Mouse (Mus musculus) heart, embryonic 15.5 days (tissue): ENCODE measurements at regions not wholly inside any gene's neighbourhood (a gene's known extent, or its start where the extent isn't known, plus 50 kb on each side); places are given as distances from the start of the nearest gene placed in this dataset.
A peak's percentile ranks its signal among the peaks of the same experiment; 100 is the strongest.

Source experiments
- ATAC-seq: fragments of 200-750 bp; cut with Nextera tagmentation; replicated peaks from 2 replicates; pipeline ENCODE4 v1.8.0; 2017; ENCODE audit warnings: low read depth, moderate TSS enrichment; ENCODE audit not compliant: insufficient number of reproducible peaks, insufficient read depth, low FRiP score
- H3K27ac ChIP-seq: fragments of 300-500 bp; sonication (generic); 2 replicates; pipeline ENCODE4 v1.5.1; 2015; ENCODE audit warnings: mild to moderate bottlenecking, inconsistent platforms
- H3K27me3 ChIP-seq: fragments of 300-500 bp; sonication (generic); 2 replicates; pipeline ENCODE4 v1.6.1; 2015; ENCODE audit warnings: inconsistent platforms
- H3K36me3 ChIP-seq: fragments of 300-500 bp; sonication (generic); 2 replicates; pipeline ENCODE4 v1.6.1; 2015; ENCODE audit warnings: mild to moderate bottlenecking, inconsistent platforms
- H3K4me1 ChIP-seq: fragments of 300-500 bp; sonication (generic); replicated peaks from 2 replicates; pipeline ENCODE4 v1.6.1; 2015; ENCODE audit warnings: inconsistent platforms
- H3K4me2 ChIP-seq: fragments of 300-500 bp; sonication (generic); 2 replicates; pipeline ENCODE4 v1.6.1; 2015; ENCODE audit warnings: inconsistent platforms, mild to moderate bottlenecking, moderate library complexity
- H3K4me3 ChIP-seq: fragments of 300-500 bp; sonication (generic); 2 replicates; pipeline ENCODE4 v1.5.1; 2015; ENCODE audit warnings: mild to moderate bottlenecking, inconsistent platforms
- H3K9ac ChIP-seq: fragments of 300-500 bp; sonication (generic); 2 replicates; pipeline ENCODE4 v1.6.1; 2015; ENCODE audit warnings: mild to moderate bottlenecking, inconsistent platforms
- H3K9me3 ChIP-seq: fragments of 300-500 bp; sonication (generic); replicated peaks from 2 replicates; pipeline ENCODE4 v1.6.1; 2016; ENCODE audit warnings: inconsistent platforms
- WGBS: fragments of 180-500 bp; shearing (Covaris S2); methylation state at CpG from one replicate; pipeline ENCODE4 v1.1.7; 2015; ENCODE audit warnings: mixed read lengths; 5-methylcytosine and 5-hydroxymethylcytosine counted together

DNA sequence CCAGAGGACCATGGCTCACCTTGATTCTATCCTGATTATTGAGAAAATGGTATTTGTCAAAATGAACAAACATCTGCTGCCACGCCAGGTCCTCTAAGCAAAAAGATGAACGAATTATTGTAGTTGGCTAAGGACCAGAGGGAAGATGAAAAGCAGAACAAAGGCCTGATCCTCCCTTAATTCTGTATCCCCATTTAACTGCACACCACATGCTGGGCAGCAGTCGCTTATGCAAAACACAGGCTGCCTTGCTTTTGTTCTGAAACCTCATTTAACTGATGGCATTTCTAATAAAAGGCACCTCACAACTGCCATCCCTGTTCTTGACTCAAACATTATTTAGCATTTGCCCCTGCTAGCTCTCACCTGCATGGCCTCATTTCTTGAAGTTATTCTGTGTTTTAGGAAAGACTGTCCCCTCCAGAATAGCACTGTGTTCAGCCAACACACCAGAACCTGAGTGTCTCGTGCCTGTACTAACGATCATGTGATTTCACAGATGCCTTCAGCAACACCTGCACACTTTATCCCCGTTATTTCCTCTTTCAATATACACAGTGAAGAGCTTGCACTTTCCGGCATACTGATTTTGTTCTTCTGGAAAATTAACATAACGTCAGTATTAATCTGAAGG, 220.4 kb downstream of the Lipi start:
- Histone ChIP-seq H3K27ac (no peak overlapping the region), H3K4me2 (no peak overlapping the region), H3K9ac (no peak overlapping the region), H3K4me1 (no peaks in the 10 kb centered on the region), H3K9me3 (no peaks in the 10 kb centered on the region), H3K4me3 (no peak overlapping the region), H3K27me3 (no peaks in the 10 kb centered on the region), H3K36me3 (no peaks in the 10 kb centered on the region)
- WGBS = 70% methylated on average over 8 of the region's 8 CpGs
- no peak for ATAC-seq

DNA sequence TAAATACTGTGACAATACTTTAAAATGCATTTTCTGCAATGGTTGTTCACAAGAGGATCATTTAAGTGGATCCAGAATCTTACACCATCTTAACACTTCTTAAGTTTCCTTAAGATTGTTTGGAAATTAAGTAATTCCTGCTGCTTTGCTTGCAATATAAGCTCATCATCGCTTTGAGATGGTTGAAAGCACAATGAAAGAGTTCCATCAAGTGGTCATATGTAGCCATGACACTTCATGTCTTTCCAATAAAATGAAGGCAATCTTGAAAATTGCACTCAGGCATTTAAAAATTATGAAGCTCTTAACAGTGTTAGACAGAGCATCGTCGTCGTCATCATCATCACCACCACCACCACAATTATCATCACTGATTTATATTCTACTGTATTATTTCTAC, 223.8 kb downstream of the Lipi start:
- Histone ChIP-seq H3K4me3 (no peak overlapping the region), H3K36me3 (no peaks in the 10 kb centered on the region), H3K4me2 (no peak overlapping the region), H3K9me3 (no peaks in the 10 kb centered on the region), H3K4me1 (no peaks in the 10 kb centered on the region), H3K27me3 (no peaks in the 10 kb centered on the region), H3K9ac (no peak overlapping the region), H3K27ac (no peak overlapping the region)
- 66% methylated on average over 4 of the region's 4 CpGs for WGBS
- no peak for ATAC-seq

DNA sequence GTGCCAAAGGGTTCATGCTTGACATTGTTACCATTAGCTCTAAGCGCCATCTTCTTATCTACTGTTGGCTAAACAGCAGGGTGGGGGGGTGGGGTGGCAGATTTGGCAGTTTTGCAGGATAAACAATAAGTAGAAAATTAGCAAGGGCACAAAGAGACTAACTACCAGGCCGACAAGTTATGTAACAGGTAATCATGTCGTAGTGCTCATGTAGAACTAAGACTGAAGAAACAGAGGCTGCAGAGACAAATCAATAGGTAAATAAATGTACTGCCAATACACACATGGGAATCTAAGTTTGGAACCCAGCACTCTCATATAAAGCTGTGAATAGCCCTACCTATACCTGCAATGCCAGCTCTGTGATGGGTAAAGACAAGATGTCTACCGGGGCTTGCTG, 225.1 kb downstream of the Lipi start:
- no peaks in the 10 kb centered on the region for H3K4me1 ChIP-seq
- H3K9ac ChIP-seq = no peak overlapping the region
- H3K27me3 ChIP-seq = no peaks in the 10 kb centered on the region
- no peak overlapping the region for H3K4me3 ChIP-seq
- no peaks in the 10 kb centered on the region for H3K36me3 ChIP-seq
- no peak overlapping the region for H3K27ac ChIP-seq
- WGBS = 68% methylated on average over 4 of the region's 4 CpGs
- no peaks in the 10 kb centered on the region for H3K9me3 ChIP-seq
- no peak overlapping the region for H3K4me2 ChIP-seq
- ATAC-seq = no peak

DNA sequence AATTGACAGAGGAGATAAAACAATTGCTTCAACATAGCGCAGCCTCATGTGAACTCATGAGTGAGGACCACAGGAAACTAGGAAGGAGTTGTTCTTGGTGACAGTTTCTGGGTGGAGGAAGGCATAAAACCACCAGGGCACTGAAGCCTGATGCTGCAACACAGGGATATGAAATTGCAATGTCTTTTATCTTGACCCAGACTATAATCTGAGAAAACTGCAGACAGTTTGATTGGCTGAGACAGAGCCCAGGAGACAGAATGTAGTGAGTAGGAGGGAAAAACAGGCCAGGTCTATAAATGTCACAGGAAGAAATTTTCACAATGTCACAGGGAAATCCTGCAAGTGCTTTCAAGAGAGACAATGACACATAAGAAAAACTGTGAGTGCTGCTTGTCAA, 232.5 kb downstream of the Lipi start:
- 82% methylated on average over 1 of the region's 1 CpGs for WGBS
- Histone ChIP-seq H3K9me3 (no peaks in the 10 kb centered on the region), H3K9ac (no peak overlapping the region), H3K27ac (no peak overlapping the region), H3K36me3 (no peaks in the 10 kb centered on the region), H3K4me2 (no peak overlapping the region), H3K4me1 (no peaks in the 10 kb centered on the region), H3K27me3 (no peaks in the 10 kb centered on the region), H3K4me3 (no peak overlapping the region)
- no peak for ATAC-seq

DNA sequence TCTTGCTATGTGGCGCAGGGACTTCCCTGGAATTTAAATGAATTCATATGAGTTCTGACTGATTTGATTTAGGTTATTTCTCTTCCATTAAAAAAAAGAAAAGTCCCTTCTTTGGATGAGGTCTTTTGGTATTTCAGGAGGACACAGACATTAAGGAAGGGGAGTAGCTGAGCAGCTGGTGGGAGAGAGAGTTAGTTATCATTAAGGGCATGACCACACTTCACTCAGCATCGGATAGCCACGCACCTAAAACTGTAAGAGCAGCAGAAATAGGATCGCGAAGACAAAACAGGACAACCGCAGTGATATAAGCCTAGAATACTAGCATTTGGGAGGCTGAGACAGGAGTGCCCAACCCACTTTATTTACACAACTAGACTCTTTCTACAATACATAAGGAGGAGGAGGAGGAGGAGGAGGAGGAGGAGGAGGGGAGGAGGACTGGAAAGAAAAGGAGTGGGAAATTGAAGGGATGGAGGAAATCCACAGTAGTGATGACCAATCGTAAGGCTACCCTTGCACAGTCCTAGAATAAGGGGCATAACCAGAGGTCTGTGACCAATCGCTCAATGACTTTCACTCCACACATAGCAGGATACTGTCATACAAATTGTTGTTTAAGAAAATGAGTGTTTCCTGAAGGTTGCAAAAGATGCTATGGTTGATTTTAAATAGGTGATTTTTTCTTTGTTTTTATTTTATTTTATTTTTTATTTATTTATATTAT, 241.5 kb downstream of the Lipi start:
- no peak overlapping the region for H3K27ac ChIP-seq
- H3K27me3 ChIP-seq = no peaks in the 10 kb centered on the region
- H3K36me3 ChIP-seq = no peaks in the 10 kb centered on the region
- 66% methylated on average over 8 of the region's 8 CpGs for WGBS
- H3K4me2 ChIP-seq = no peak overlapping the region
- no peaks in the 10 kb centered on the region for H3K4me1 ChIP-seq
- no peak for ATAC-seq
- H3K9ac ChIP-seq = no peak overlapping the region
- H3K9me3 ChIP-seq = no peaks in the 10 kb centered on the region
- no peak overlapping the region for H3K4me3 ChIP-seq

DNA sequence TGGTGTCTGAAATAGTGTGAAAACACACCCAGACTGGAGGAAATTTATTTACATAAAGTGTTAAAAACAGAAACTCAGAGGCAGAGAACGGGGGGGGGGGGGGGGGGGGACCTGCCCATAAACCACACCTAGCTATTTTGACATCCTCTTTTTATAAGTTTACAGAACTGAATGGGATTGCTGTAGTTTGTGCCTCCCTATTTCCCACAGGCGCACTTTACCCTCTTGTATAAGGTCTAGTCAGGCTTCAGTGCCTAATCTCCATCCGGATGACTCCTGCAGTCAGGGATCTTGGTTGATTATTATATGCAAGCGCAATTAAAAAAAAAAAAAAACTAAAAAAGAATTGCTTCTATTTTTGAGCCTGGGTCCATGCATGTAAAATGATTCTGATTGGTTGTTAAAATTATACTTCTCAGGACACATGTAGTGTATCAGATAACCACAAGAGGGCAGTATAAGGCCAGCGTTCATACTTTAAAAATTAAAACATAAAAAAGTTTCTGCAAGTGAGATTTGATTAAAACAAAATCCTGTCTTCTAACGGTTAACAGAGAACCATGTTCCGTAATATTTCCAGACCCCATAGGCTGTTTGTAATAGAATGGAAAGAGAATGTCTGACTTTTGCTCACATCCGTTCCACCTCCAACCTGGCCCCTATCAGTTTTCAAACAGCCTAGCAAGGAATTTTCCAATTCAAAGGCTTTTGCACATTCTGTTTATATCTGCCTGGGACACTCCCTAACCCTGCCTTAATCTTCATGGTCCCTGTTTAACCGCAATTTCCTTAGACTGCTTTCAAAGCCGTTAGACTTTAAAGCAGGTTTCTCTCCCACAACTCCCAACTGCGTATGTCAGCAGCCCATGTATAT, 242.6 kb downstream of the Lipi start:
- Histone ChIP-seq H3K4me2 (peak overlapping the region; percentile 24), H3K4me1 (no peaks in the 10 kb centered on the region), H3K27me3 (no peaks in the 10 kb centered on the region), H3K36me3 (no peaks in the 10 kb centered on the region), H3K9me3 (no peaks in the 10 kb centered on the region), H3K9ac (no peak overlapping the region), H3K4me3 (no peak overlapping the region), H3K27ac (no peak overlapping the region)
- ATAC-seq = no peak
- 43% methylated on average over 11 of the region's 11 CpGs for WGBS

DNA sequence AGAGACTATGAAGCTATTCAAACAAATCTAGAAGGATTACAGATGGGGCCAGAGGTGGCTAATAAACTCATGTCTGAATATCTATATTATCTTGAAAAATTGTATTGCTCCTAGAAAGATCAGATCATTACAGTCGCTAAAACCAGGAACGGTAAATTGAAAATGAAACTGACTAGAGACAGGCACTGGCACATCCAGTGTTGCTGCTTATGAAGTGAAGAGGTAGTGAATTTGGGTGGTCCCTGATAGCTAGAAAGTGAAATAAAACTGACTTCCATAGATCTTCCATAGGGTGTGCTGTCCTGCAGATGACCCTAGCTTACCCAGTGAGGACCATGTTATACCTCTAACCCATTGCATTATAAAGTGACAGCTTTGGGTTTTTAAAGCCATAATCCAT, 251.6 kb downstream of the Lipi start:
- H3K27ac ChIP-seq = no peak overlapping the region
- H3K4me3 ChIP-seq = no peak overlapping the region
- H3K27me3 ChIP-seq = no peaks in the 10 kb centered on the region
- H3K4me1 ChIP-seq = no peaks in the 10 kb centered on the region
- H3K9me3 ChIP-seq = no peaks in the 10 kb centered on the region
- H3K9ac ChIP-seq = no peak overlapping the region
- H3K4me2 ChIP-seq = no peak overlapping the region
- no peak for ATAC-seq
- WGBS = 78% methylated on average over 2 of the region's 2 CpGs
- no peaks in the 10 kb centered on the region for H3K36me3 ChIP-seq

DNA sequence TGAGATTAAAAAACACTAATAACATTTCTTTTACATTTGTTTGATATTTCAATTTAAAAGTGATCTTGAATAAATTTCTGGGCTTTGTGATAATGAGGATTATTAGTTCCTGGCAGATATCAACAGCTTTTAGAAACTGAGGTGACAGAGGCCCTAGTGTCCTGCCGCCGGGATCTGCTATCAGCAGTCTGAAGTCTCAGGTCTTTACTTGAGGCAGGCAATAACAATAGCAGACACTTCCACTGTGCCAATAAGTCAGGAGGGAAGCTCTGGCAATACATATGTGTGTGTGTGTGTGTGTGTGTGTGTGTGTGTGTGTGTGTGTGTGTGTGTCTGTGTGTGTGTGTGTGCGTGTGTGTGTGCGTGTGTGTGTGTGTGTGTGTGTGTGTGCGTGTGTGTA, 252.1 kb downstream of the Lipi start:
- 49% methylated on average over 5 of the region's 5 CpGs for WGBS
- Histone ChIP-seq H3K4me2 (no peak overlapping the region), H3K4me3 (no peak overlapping the region), H3K36me3 (no peaks in the 10 kb centered on the region), H3K27ac (no peak overlapping the region), H3K9ac (no peak overlapping the region), H3K9me3 (no peaks in the 10 kb centered on the region), H3K27me3 (no peaks in the 10 kb centered on the region), H3K4me1 (no peaks in the 10 kb centered on the region)
- ATAC-seq = no peak

DNA sequence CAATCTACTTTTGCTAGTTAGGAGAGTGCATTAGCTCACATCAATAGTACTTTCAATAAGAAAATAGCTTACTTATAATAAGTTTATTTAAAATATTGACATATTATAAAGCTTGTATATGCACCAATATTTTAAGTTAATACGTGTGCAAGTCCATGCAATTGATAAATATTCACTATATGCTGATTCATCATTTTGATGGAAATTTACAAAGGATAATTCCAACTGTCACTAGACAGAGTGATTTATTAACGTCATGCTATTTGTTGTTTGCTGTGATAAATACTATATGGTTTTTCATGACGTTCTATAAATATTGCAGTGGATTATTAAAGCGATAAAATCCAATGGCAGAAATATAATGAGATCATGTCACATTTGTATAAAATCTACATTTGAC, 253.0 kb downstream of the Lipi start:
- Histone ChIP-seq H3K36me3 (no peaks in the 10 kb centered on the region), H3K4me1 (no peaks in the 10 kb centered on the region), H3K9ac (no peak overlapping the region), H3K9me3 (no peaks in the 10 kb centered on the region), H3K27me3 (no peaks in the 10 kb centered on the region), H3K4me2 (no peak overlapping the region), H3K27ac (no peak overlapping the region), H3K4me3 (no peak overlapping the region)
- 79% methylated on average over 4 of the region's 4 CpGs for WGBS
- ATAC-seq = no peak

DNA sequence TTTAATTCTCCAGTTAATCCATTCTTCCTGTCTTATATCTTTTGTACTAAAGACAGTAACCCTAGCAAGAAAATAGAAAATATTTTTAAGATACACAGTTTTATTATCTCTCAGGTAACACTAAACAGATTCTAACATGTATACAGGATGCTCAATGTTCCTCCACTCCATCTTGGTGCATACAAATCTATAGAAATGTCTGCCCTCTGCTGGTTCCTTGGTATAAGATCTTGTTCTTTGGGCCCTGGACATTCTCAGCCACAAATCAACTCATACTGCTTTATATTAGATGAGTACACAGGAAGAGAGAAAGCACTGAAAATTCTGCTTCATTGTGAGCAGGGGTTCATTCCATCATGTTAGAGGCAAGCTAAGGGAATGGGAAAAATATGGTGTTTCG, 260.6 kb downstream of the Lipi start:
- Histone ChIP-seq H3K4me3 (no peak overlapping the region), H3K9ac (no peak overlapping the region), H3K4me2 (no peak overlapping the region), H3K4me1 (no peaks in the 10 kb centered on the region), H3K9me3 (no peaks in the 10 kb centered on the region), H3K27ac (no peak overlapping the region), H3K27me3 (no peaks in the 10 kb centered on the region), H3K36me3 (no peaks in the 10 kb centered on the region)
- ATAC-seq = no peak
- 71% methylated on average over 1 of the region's 1 CpGs for WGBS

DNA sequence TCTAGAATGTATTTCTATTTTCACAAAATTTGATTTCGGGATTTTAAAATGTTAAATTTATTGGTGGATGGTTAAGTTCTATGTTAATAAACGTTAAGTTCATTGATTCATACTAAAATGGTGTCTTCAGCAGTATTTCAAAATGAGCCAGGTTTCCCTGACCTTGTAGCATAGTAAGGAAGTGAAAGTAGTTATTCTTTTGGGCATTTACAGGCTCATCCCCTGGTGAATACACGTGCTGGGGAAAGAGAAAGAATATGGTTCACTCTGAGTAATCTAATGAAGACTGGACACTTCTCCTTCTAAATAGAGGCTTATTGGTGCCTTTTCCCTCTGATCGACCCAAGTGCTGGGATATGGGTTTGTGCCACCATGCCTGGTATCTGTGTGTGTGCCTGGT, 281.1 kb downstream of the Lipi start:
- no peak overlapping the region for H3K27ac ChIP-seq
- no peak for ATAC-seq
- H3K27me3 ChIP-seq = no peaks in the 10 kb centered on the region
- no peaks in the 10 kb centered on the region for H3K9me3 ChIP-seq
- no peak overlapping the region for H3K9ac ChIP-seq
- H3K4me3 ChIP-seq = no peak overlapping the region
- no peak overlapping the region for H3K4me2 ChIP-seq
- 62% methylated on average over 4 of the region's 4 CpGs for WGBS
- no peaks in the 10 kb centered on the region for H3K4me1 ChIP-seq
- H3K36me3 ChIP-seq = no peaks in the 10 kb centered on the region
